Mouse (Mus musculus) kidney, adult 2 months (tissue): ENCODE data around the gene Haus5.

Experiments
- CTCF ChIP-seq: fragments of 200-500 bp; conservative IDR thresholded peaks from 2 replicates; pipeline ENCODE4 v1.5.1; 2011; ENCODE audit warnings: low read depth, mild to moderate bottlenecking, control low read depth, low read length, moderate library complexity, mixed read lengths; ENCODE audit not compliant: insufficient read depth, insufficient read length
- POLR2A ChIP-seq: fragments of 200-500 bp; IDR thresholded peaks from one replicate; pipeline ENCODE4 v1.6.1; 2011; ENCODE audit warnings: low read depth, low read length, control low read depth

DNA sequence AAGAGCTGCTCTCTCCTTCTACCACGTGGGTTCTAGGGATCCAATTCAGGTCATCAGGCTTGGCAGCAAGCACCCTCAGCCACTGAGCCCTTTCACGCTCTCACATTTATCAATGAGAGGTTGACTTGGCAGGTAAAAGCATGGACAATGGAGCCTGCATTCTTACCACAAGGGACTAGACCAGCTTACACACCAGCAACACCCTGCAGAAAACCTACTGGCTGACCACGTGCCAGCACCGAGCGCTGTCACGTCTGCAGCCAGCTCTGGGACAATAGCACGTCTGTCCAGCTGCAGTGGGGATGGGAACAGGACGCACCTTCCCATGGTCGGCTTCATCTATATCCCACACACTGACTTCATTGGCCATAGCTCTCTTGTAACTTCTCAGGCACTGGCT is 46.1 kb downstream of the Haus5 start:
- TF ChIP-seq CTCF (no peak), POLR2A (no peak)
